Mouse (Mus musculus): ENCODE results near the gene 1700018B08Rik.

DNA sequence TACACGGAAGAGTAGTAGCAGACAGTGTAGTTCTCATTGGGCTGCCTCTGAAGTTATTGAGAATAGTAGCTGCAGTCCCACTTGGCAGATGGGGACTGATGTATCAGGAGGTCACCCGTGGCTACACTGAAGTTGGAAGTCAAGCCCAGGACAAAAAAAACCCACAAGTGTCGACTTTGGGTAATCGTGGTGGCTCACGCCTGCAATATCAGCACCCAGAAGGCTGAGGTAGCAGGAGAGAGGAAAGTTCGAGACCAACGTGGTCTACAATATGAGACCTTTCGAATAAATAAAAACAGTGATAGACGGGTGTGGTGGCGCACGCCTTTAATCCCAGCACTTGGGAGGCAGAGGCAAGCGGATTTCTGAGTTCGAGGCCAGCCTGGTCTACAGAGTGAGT, 40.6 kb upstream of the 1700018B08Rik start:
- TF ChIP-seq CTCF (IDR thresholded peaks at IDR 0.05; ENCODE audit: low read depth, low read length) (no peak), POLR2A (IDR thresholded peaks at IDR 0.05; ENCODE audit: insufficient read depth, low read length) (no peak)
